Mouse (Mus musculus) limb, embryonic 14.5 days (tissue): ENCODE measurements at regions not wholly inside any gene's neighbourhood (a gene's known extent, or its start where the extent isn't known, plus 50 kb on each side); places are given as distances from the start of the nearest gene placed in this dataset.
"Not testable (repeated sequence)": the region's sequence is repeated elsewhere in the genome, so short reads cannot be mapped to it uniquely, and the experiment has no call there.

Experiments
- ATAC-seq: fragments of 200-750 bp; cut with Nextera tagmentation; 2 replicates; pipeline ENCODE4 v1.8.0; 2017; ENCODE audit warnings: low read depth, moderate number of reproducible peaks, moderate TSS enrichment; ENCODE audit not compliant: low FRiP score
- DNase-seq: peaks from one replicate; pipeline ENCODE4 v3.0.0-alpha.2; 2015; ENCODE audit warnings: low spot score
- H3K27ac ChIP-seq: fragments of 300-500 bp; sonication (generic); replicated peaks from 2 replicates; pipeline ENCODE4 v1.5.1; 2014; ENCODE audit warnings: low read depth, mild to moderate bottlenecking, low read length, moderate library complexity, mixed read lengths
- H3K27me3 ChIP-seq: fragments of 300-500 bp; sonication (generic); 2 replicates; pipeline ENCODE4 v1.6.1; 2014; ENCODE audit warnings: low read length, mixed read lengths; ENCODE audit not compliant: control insufficient read depth, insufficient read depth
- H3K36me3 ChIP-seq: fragments of 300-500 bp; sonication (generic); 2 replicates; pipeline ENCODE4 v1.6.1; 2014; ENCODE audit warnings: mild to moderate bottlenecking, low read length, moderate library complexity, mixed read lengths; ENCODE audit not compliant: control insufficient read depth, insufficient read depth
- H3K4me1 ChIP-seq: fragments of 300-500 bp; sonication (generic); 2 replicates; pipeline ENCODE4 v1.6.1; 2014; ENCODE audit warnings: antibody characterized with exemption, low read length, mixed read lengths; ENCODE audit not compliant: control insufficient read depth, insufficient read depth
- H3K4me2 ChIP-seq: fragments of 300-500 bp; sonication (generic); replicated peaks from 2 replicates; pipeline ENCODE4 v1.6.1; 2014; ENCODE audit warnings: low read depth, mild to moderate bottlenecking, low read length, moderate library complexity; ENCODE audit not compliant: severe bottlenecking
- H3K4me3 ChIP-seq: fragments of 300-500 bp; sonication (generic); replicated peaks from 2 replicates; pipeline ENCODE4 v1.5.1; 2014; ENCODE audit warnings: low read length
- H3K9ac ChIP-seq: fragments of 300-500 bp; sonication (generic); 2 replicates; pipeline ENCODE4 v1.6.1; 2014; ENCODE audit warnings: mild to moderate bottlenecking, low read depth, low read length, moderate library complexity; ENCODE audit not compliant: severe bottlenecking
- H3K9me3 ChIP-seq: fragments of 300-500 bp; sonication (generic); 2 replicates; pipeline ENCODE4 v1.6.1; 2016; ENCODE audit warnings: low read length; ENCODE audit not compliant: control insufficient read depth
- POLR2A ChIP-seq: fragments of 200-500 bp; IDR thresholded peaks from 2 replicates; pipeline ENCODE4 v1.8.0; 2012; ENCODE audit warnings: inconsistent platforms, mild to moderate bottlenecking, moderate library complexity, borderline replicate concordance; ENCODE audit not compliant: insufficient read depth, insufficient read length; ENCODE audit errors: extremely low read depth
- WGBS: fragments of 180-500 bp; shearing (Covaris S2); extraction: QIAGEN DNeasy Blood & Tissue Kit; methylation state at CpG from one replicate; pipeline ENCODE4 v1.1.7; 2014; 5-methylcytosine and 5-hydroxymethylcytosine counted together

GRCm38 (mm10) chr1:161621291-161621690, 126.8 kb downstream of the Tnfsf18 start:
- Histone ChIP-seq H3K4me3 (no peak overlapping the region), H3K4me1 (no peaks in the 10 kb centered on the region), H3K4me2 (no peak overlapping the region), H3K27ac (no peak overlapping the region), H3K27me3 (no peaks in the 10 kb centered on the region), H3K36me3 (no peaks in the 10 kb centered on the region), H3K9ac (no peak overlapping the region), H3K9me3 (no peaks in the 10 kb centered on the region)
- no peak for DNase-seq
- WGBS = 66% methylated on average over 6 of the region's 6 CpGs
- no peak for TF ChIP-seq POLR2A
- no peak for ATAC-seq

DNA sequence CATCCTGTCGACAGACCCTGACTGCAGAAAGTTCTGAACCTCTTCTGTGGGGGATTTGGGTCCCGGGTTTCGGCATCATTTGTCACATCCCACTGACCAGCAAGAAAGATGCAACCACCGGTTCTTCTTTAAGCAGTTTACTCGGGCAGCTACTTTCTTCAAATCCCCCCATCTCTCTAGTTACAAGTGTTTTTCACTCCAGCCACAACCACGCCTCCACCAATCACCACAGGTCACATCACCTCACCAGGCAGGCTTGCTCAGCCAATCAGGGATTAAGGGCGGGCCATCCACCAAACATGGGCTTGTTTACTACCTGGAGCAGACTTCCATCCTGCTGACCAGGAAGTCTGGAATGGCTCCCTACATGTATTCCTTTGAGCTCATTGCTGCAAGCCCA, 119.6 kb downstream of the Tnfsf18 start:
- not testable (repeated sequence) for H3K9ac ChIP-seq, DNase-seq, H3K4me2 ChIP-seq, H3K36me3 ChIP-seq, H3K9me3 ChIP-seq, H3K4me1 ChIP-seq, H3K4me3 ChIP-seq, ATAC-seq, H3K27me3 ChIP-seq, H3K27ac ChIP-seq
- WGBS = 93% methylated on average over 6 of the region's 7 CpGs

DNA sequence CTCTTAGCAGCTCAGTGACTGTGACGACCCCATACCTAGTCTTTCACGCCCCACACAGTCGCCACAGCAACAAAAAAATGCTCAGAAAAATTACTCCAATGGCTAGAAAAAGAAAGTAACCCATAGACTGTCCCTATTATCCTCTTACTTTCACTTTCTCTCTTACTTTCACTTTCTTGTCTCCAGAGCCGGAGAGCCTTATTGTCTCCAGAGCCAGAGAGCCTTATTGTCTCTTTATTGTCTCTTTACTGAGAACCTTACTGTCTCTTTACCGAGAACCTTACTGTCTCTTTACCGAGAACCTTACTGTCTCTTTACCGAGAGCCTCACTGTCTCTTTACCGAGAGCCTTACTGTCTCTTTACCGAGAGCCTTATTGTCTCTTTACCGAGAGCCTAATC, 119.2 kb downstream of the Tnfsf18 start:
- not testable (repeated sequence) for DNase-seq, H3K4me3 ChIP-seq, H3K9ac ChIP-seq, ATAC-seq, H3K4me1 ChIP-seq, H3K4me2 ChIP-seq, H3K27ac ChIP-seq, H3K9me3 ChIP-seq, H3K36me3 ChIP-seq, H3K27me3 ChIP-seq
- 95% methylated on average over 10 of the region's 10 CpGs for WGBS

GRCm38 (mm10) chr1:161607446-161607845, 113.0 kb downstream of the Tnfsf18 start:
- WGBS = 70% methylated on average over 4 of the region's 4 CpGs
- H3K4me1 ChIP-seq = no peaks in the 10 kb centered on the region
- no peaks in the 10 kb centered on the region for H3K9me3 ChIP-seq
- no peak for ATAC-seq
- no peak overlapping the region for H3K9ac ChIP-seq
- H3K4me2 ChIP-seq = no peak overlapping the region
- TF ChIP-seq POLR2A = no peak
- H3K27ac ChIP-seq = no peak overlapping the region
- DNase-seq = no peak
- H3K36me3 ChIP-seq = no peaks in the 10 kb centered on the region
- H3K27me3 ChIP-seq = no peaks in the 10 kb centered on the region
- no peak overlapping the region for H3K4me3 ChIP-seq

DNA sequence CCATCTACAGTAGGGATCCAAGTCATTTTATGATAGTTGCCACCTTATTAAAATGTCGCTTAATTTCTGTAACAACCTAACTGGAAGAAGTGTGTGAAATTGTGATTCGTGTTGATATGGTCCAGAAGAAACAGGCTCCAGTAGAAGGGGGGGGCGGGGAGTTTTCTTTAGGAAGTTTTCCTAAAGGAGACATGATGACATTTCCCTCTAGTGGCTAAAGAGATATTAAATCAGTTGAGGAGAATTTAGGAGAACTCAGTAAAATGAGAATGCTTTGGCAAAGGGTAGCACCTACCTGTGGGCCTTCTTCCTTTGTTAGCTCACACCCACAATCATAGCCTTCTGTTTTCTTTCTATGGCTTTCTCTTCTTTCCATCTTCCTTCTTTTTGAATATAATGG, 107.7 kb downstream of the Tnfsf18 start:
- DNase-seq (peak; percentile 36), ATAC-seq (no peak)
- H3K27ac ChIP-seq = no peak overlapping the region
- no peak overlapping the region for H3K9ac ChIP-seq
- no peaks in the 10 kb centered on the region for H3K36me3 ChIP-seq
- no peaks in the 10 kb centered on the region for H3K4me1 ChIP-seq
- no peak overlapping the region for H3K4me3 ChIP-seq
- WGBS = 84% methylated on average over 3 of the region's 3 CpGs
- H3K4me2 ChIP-seq = no peak overlapping the region
- no peak for TF ChIP-seq POLR2A
- no peaks in the 10 kb centered on the region for H3K9me3 ChIP-seq
- no peaks in the 10 kb centered on the region for H3K27me3 ChIP-seq

DNA sequence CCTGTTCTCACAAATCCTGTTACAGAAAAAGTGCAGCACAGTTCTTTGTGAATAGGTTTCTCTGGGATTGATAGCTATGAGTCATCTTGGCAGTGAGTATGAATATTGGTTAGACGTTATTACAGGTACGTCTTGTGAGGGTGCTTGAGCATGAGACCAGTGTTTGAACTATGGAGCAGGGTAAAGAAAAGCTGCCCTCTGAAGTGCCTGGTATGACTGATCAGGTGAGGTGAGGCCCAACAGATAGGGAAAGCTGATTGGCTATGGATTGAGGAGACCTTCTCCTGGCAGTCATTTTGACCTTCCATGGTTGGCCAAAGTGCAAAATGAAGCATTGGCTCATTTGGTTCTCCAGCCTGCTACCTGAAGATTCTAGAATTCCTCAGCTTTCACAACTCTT, 106.7 kb downstream of the Tnfsf18 start:
- H3K27ac ChIP-seq = no peak overlapping the region
- 88% methylated on average over 2 of the region's 2 CpGs for WGBS
- H3K9me3 ChIP-seq = no peaks in the 10 kb centered on the region
- H3K4me1 ChIP-seq = no peaks in the 10 kb centered on the region
- no peak for TF ChIP-seq POLR2A
- H3K4me3 ChIP-seq = no peak overlapping the region
- H3K9ac ChIP-seq = no peak overlapping the region
- no peak overlapping the region for H3K4me2 ChIP-seq
- H3K36me3 ChIP-seq = no peaks in the 10 kb centered on the region
- H3K27me3 ChIP-seq = no peaks in the 10 kb centered on the region
- no peak for DNase-seq
- ATAC-seq = no peak
